Mouse (Mus musculus) adrenal gland, postnatal 10 days (tissue): ENCODE measurements around the gene Rnf123. TPM values are rescaled to one million over a fixed set of nuclear protein-coding genes. Genes with fewer than 3 reads are reported as not detected.

Source experiments
- DNase-seq: peaks from one replicate; pipeline ENCODE4 v3.0.0; 2021; ENCODE audit warnings: mixed read lengths
- long read RNA-seq, 2 experiments: library from polyadenylated mRNA; stranded (forward); transcript quantifications; one replicate each; pipeline ENCODE4 v2.0.0; 2021
- total RNA-seq, 2 experiments: library from RNA; stranded (reverse); gene quantifications; 2 replicates each; pipeline ENCODE4 v1.2.3; 2021

Gene Rnf123
- total RNA-seq = 10 to 100 TPM; 54.3 to 71.9 TPM
- long read RNA-seq, experiment 1, full-length matches to known transcripts = 4 of 31 reads
- long read RNA-seq, experiment 1, partial matches to known transcripts = 10 of 31 reads
- long read RNA-seq, experiment 1, other reads (novel, unspliced or antisense) = 17 of 31 reads
- long read RNA-seq, experiment 2, full-length matches to known transcripts = 14 of 50 reads
- long read RNA-seq, experiment 2, partial matches to known transcripts = 13 of 50 reads
- long read RNA-seq, experiment 2, other reads (novel, unspliced or antisense) = 23 of 50 reads

DNA sequence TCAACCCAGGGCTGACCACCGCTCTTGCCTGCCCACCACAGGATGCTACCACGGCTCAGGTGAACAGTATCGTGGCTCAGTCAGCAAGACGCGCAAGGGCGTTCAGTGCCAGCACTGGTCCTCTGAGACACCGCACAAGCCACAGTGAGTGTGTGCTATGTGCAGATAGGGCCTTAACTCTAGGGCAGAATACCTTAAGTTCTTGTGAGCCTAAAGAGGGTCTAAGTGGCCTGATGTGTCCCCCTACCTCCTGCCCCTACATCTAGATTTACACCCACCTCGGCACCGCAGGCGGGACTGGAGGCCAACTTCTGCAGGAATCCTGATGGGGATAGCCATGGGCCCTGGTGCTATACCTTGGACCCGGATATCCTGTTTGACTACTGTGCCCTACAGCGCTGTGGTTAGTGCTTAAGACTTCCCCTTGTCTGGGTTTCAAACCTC lies at the start of gene Rnf123:
TSS of gene Rnf123 (minus strand) at position 359 of the 444 bp plus-strand sequence.
- no peak for DNase-seq

DNA sequence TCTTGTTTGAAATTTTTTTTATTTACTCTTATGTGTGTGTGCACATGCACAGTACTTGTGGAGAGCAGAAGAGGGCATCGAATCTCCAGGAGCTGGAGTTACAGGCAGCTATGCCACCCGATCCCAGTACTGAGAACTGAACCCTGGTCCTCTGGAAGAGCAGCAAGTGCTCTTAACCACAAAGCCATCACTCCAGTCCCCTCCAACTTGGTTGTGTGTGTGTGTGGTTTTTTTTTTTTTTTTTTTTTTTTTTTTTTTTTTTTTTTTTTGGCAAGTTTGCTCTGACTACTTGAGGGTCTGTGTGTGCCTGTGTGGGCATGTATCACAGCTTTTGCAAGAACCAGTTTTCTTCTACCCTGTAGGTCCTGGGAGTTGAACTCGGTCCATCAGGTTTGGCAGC lies 49.2 kb upstream of the Rnf123 start:
- DNase-seq = no peak

DNA sequence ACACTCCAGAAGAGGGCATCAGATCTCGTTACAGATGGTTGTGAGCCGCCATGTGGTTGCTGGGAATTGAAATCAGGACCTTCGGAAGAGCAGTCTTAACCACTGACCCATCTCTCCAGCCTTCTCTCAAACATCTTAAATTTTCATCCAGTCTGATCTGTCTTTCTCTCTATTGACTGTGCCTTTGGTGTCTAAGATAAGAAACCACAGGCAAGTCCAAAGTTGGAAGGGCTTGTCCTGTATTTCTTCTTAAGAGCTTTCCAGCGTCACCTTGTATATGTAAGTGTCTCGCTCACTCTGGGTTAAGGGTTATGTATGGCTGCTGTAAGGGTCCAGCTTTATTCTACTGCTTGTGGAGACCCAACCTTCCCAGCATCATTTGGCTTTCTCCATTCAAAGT lies 48.4 kb upstream of the Rnf123 start:
- no peak for DNase-seq

DNA sequence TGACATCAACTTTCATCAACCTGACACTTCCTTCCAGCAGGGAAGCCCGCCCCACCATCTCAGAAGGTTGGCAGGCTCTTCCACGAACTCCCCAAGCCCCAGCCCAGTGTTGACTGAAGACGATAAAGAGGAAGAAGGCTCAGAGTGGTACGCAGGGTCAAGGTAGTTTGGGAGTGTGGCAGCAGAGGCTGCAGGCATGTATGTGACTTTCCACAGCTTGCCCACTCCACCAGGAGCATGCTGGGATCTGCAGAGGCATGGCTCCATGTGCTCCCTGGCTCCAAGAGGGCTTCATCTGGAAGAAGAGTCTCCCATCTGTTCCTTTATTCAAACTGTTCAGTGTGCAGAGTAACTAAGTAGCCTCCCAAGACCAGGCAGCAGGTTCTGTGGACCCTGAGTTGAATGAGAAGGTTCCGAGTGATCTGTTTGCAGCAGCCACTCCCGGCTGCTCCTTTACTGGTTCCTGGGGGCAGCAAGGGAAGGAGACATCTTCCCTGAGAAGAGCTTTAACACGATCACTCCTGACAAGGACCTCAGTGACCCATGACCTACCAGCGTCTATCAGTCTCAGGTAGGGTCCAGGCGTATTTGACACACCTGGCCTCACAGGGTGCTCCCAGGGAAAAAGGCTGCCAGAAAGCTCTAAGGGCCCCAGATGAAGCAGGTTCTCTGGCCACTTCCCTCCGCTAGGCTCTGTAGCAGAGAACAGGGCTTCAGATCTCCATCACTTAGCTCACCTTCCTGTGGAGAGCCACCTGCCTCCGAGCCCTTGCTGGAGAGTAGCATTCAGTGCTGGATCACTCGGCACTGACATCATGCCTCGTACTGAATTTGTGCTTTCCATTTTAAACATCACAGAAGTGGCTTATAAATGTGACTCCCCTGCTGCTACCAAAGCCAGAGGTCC lies 46.1 kb upstream of the Rnf123 start:
- DNase-seq = no peak

DNA sequence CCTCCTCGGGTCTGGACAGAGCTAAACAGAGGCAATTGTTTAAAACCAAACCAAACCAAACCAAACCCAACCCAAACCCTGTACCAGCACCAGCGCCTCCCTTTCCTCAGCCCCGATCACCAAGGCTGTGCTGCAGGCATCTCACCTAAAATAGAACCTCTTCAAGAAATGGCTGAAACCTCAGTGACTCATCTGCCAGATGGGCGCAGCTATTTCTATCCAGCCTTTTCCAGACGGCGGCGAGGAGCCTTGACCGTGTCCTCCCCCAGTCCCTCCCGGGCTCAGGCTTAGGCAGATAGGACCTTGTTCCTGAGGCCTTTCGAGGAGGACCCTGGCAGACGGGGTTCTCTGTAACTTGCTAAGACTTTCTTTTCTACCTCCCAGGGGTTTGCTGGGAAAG lies 45.1 kb upstream of the Rnf123 start:
- DNase-seq = peak; percentile 48

DNA sequence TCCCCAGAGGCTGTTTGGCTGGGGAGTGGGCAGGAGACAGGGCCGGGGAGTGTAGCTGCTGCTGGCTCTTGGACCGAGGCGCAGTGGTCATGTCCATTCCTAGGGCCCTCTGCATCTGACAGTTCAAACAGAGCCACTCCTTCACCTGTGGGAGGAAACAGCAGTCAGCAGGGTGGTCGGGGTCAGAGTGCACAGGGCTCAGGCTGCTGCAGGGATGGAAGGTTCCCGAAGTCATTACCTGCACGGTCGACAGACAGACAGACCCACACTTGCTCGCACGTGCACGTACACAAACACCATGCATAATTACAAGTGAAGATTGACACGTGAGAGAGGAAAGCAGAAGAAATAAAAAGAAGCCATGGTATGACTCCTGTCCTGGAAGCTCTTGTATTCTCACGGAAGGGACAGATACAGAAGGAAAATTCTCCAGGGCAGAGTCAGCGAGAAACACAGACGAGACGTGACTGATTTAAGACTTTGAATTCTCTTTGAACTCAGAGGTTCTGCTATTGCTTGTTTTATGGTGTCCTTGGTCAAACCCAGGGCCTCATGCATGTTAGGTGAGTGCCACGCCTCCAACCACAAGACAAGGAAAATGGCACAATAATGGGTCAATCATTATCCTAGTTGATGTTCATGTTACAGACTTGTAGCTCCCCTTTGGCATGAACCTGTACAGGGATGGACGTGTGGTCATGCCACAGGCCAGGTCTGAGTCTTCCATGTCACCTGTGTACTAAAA lies 43.5 kb upstream of the Rnf123 start:
- no peak for DNase-seq

DNA sequence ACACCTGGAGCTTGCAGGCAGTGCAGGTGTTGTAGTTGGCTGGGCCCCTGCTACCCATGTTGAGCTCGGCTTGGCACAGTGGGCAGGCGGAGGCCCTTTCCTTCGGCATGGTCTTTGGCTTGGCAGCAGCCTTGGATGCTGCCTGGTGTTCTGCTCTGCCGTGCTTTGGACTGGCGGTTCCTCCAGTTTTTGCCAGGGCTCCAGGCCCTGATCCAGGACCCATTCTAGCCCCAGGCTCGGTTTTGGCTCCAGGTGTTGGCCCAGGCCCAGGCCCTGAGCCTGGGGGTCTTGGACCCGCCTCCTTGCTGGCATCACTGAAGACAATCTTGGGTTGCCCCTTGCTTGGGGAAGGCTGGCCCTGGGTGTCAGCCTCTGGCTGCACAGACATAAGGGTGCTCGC lies 42.6 kb upstream of the Rnf123 start:
- no peak for DNase-seq

DNA sequence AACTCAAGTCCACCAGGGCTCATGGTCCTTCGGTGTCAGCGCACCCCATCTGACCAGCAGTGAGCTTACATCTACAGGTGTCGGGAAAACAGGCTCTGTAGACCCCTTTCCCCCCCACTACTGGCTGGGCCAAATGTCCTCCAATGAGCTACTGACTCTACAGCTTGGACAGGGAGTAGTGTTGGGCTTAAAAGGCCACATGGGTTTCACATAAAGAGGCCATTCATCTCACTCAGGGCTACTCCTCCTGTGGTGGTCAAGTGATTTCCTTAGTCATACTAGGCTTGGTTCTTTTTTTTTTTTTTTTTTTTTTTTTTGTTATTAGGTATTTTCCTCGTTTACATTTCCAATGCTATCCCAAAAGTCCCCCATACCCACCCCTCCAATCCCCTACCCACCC lies 40.8 kb upstream of the Rnf123 start:
- DNase-seq = no peak

DNA sequence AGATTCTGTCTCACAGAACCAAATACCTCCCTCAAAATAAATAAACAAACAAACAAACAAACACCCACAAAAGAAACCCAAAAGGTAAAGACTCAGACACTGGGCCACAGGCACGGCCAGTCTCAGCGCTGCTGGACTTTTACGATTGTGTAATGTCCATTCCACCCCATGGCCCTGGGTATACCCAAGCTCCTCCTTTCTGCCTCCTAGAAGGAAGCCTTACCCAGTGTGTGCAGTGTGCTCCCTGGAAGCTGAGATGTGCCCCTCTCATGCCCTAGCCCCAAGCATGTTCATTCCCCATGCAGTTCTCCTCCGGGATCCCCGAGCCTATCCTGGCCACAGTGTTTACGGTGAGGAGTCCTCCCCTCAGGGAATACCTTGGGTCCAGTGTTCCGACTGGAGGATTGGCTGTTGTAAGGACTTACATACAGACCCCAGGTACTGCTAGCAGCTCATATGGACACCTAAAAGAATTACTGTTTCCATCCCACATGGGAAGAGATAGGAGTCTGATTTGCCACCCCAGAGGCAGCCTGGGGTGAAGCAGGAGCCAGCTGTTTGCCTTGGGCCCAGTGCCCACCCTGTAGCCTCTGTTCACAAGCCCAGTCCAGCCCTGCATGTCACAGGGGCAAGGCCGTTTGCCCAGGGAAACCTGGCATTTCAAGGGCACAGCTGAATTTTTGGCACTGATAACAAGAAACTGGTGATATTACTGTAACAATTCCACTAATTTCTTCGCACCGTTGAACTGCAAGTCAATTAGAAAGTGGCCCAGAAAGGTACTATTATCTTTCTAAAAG lies 38.2 kb upstream of the Rnf123 start:
- peak; percentile 84 for DNase-seq

DNA sequence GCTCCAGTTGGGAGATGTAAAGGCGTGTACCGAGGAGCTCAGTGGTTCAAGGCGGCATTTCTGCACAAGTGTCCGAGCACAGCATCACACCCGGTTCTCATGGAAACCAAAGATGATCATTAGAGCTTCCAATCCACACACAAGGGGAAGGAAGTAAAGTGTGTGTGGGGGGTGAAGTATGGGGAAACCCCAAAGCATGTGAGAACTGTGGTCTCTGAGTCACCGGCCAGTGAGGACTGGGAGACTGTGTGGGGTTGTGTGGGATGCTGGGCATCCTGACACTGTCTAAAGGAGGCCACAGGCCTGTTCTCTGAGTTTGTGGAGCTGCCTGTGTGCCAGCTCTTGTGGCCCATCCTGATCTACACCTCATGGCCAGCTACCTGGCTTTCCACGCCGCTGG lies 37.5 kb upstream of the Rnf123 start:
- no peak for DNase-seq

DNA sequence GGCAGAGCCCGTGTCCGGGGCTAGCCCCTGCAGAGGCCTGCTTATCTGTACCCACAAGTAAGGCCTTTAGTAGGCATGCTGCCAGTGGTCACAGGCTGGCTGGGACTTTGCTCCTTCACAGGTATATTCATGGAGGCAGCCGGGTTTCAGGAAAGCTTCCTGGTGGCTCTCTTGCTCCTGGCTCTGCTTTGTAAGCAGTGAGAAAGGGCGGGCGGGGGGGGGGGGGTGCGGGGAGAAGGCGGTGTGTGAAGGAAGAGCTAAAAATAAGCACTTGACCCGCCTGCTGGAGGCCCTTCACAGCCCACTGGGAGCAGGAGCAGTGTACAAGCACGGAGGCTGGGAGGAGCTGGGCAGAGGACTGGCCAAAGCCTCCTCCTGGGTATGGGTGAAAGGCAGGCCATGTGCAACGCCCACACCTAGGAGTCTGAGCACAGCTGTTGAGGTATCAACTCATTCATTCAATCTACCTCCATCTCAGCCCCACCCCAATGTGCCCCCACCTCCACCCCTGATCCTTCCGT lies 36.8 kb upstream of the Rnf123 start:
- DNase-seq = peak; percentile 67

DNA sequence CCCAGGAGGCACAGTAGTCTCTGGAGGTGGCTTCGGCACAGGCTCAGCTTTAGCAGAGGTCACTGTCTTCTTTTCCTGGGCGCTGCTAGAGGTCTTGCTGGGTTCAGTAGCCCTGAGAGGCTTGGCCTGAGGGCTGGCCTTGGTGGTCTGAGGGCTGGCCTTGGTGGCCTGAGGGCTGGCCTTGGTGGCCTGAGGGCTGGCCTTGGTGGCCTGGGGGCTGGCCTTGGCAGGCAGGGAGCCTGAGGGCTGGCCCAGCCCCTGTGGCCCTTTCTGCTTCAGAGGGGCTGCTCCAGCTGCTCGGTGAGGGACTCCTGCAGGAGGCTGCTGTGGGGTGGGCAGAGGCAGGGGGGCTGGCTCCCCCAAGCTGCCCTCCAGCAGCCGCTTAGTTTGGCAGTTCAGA lies 34.0 kb upstream of the Rnf123 start:
- DNase-seq = peak; percentile 80

DNA sequence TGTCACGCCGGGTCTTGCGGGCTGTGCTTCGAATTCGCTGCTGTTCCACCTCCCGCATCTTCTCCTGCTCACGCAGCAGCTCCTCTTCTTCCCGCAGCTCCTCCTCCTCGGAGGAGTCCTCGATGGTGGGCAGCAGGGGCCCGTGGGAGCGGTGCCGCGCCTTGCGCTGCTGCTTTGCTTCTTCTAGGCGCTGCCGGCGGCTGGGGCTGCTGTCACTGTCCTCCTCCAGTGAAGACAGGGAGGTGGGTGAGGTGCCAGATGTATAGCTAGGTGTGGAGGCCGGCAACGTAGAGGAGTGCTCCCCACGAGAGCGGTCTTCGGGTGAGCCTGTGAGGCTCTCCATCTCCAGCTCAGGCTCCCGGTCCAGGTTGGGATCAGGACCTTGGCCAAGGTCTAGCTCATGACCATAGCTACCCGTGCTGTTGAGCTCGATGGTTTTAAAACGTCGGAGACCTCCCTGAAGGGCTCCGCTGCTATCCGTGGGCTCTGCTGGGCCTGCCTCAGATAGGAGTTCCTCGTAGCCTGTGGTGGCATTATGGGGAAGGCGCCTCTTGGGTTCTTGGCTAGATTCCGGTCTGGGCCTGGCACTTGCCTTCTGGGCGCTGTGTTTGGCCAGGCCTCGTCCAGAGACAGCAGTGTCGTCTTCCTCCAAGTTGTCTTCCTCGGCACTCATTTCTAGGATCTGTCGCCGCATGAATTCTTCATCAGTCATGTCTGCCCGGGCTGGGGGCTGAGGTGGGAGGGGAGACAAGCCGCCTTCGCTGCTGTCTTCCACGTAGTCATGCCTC lies 32.3 kb upstream of the Rnf123 start:
- DNase-seq = no peak

DNA sequence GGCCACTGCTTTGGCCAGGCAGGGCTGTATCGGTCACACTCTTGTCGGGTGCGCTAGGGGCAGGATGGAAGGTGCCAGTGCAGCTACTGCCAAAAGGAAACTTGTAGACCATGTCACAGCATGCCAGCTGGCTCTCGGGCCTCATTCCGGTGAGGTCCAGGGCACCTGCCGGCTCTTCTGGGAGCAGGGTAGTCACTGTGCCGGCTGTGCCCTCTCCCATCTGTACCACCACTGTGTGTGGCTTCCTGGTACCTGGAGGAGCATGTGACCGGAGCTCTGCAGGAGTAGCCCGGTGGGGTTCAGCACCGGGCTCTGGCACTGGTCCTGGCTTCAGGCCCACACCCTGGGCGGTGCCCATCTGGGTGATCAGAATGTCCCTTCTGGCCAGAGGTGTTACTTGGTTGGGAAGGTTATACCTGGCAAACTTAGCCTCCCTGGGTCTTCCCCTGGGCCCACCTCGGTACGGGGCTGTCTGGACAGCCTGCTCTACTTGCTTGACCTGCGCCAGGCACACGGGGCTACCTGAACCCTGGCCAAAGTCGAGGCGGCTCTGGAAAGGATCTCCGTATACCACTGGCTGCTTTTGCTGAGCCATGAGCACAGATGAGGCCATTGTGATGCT lies 29.7 kb upstream of the Rnf123 start:
- peak; percentile 33 for DNase-seq

DNA sequence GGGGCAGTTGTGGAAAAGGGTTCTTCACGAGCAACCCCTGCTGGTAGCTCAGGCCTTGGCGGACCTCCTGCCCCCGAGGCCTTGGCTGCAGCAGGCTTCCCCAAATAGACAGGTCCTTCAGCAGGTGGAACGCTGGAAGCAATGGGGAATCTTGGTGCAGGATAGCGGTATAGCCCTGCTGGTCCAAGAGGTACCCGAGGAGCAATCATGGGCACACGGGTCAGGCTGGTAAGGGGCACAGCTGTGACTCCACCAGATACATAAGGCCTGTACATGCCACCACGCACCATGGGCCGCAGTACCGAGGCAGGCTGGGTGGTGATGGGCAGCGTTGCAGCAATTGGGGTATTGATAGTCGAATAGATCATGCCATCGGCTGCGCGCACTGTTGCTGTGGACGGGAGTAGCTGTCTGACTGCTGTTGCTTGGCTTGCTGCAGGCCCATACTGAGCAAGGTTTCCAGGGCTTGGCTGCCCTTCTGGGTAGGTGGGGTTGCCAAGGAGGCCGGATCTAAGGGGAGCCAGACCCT lies 28.5 kb upstream of the Rnf123 start:
- DNase-seq = no peak

DNA sequence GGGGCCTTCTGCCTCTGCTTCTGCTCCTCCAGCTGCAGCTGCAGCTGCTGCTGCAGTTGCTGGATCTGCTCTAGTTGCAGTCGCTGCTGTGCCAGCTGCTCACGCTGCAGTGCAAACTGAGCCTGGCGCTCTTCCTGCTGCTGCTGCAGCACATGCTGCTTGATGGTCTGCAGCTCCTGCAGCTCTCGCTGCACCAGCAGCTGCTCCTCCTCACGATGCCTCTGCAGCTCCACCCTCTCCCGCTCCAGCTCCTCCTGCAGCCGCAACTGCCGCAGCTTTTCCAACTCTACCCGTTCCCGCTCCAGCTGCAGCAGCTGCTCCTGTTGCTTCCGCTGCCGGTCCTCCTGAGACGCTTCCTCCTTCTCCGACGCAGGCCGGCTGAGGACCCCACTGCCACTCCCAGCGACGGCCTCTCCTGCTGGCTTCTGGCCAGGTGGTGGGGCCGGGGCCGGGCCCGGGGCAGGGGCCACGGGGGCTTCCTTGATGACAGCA lies 28.0 kb upstream of the Rnf123 start:
- DNase-seq = no peak

DNA sequence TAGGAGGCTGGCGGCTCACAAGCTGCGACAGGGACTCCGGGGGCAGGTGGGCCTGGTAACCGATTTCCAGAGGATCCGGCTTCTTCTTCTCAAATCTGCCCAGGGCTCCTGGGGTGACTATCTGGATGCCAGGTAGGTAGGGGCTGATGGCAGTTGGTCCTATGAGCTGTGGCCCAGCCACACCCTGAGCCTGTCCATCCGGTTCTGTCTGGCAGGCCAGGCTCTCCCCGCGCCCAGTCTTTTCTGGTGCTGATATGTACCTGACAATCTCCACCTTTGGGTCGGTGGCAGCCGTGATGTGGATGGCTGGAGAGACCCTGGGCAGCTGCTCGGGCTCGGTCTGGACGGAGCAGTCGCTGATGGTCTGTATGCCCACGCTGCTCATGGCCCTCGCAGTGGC lies 27.0 kb upstream of the Rnf123 start:
- DNase-seq = no peak

DNA sequence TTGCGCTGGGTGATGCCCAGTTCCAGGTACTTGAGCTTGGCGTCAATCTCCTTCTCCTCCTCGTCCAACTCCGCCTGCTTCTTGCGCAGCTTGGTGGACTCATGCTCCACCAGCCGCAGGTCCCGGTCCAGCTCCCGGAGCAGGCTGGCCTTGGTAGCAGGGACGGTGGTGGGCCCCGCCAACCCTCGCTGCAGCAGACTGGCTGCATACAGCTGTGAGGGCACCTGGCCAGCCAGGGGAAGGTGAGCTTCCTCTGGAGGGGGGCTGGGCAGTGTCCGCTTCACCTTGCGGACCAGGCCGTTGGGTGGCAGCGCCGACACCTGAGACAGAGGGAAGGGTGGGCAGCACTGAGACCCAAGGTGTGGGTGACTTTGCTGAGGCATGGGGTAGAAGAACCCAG lies 24.7 kb upstream of the Rnf123 start:
- DNase-seq = no peak

DNA sequence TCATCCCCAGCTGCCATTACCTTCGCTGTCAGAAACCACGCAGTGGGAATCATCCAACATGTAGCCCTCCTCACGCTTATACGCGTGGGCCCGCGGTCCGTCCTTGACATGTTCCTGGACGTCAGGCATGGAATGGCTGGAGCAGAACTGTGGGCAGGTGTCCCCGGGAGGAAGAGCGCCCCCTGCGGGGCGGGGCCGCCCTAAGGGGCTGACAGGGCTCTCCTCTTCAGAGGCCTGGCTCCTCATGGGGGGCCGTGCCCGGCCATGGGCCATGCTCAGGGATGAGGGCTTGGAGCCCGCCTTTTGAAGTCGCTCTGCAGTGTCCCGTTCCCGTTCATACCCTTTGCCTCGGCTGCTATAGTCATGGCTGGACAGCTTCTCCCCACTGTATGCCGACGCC lies 22.9 kb upstream of the Rnf123 start:
- no peak for DNase-seq

DNA sequence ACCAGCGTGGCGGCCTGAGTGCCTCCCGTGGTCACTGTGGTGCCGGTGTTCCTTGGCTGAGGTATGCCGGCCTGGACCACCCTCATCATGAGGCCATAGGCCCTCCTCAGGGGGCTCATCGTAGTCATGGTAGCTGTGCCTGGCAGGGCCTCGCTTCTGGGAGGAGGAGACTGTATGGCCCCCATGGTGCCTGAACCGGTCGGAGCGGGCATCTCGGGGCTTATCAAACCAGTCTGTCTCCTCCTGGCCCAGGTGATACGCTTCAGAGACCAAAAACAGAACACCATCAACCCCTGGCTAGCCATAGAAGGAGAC lies 22.4 kb upstream of the Rnf123 start:
- DNase-seq = no peak
